Mouse (Mus musculus) forebrain, embryonic 15.5 days (tissue): ENCODE measurements around the gene Fbxl15. TPM values are rescaled to one million over a fixed set of nuclear protein-coding genes. Genes with fewer than 3 reads are reported as not detected.
A peak's percentile ranks its signal among the peaks of the same experiment; 100 is the strongest.

Experiments
- ATAC-seq: fragments of 200-750 bp; cut with Nextera tagmentation; replicated peaks from 2 replicates; pipeline ENCODE4 v1.8.0; 2017; ENCODE audit warnings: mild to moderate bottlenecking, moderate TSS enrichment, moderate library complexity
- H3K27ac ChIP-seq: fragments of 300-500 bp; sonication (generic); replicated peaks from 2 replicates; pipeline ENCODE4 v1.5.1; 2015; ENCODE audit warnings: mild to moderate bottlenecking, inconsistent platforms
- H3K27me3 ChIP-seq: fragments of 300-500 bp; sonication (generic); 2 replicates; pipeline ENCODE4 v1.6.1; 2015; ENCODE audit warnings: inconsistent platforms
- H3K36me3 ChIP-seq: fragments of 300-500 bp; sonication (generic); 2 replicates; pipeline ENCODE4 v1.6.1; 2015; ENCODE audit warnings: mild to moderate bottlenecking, inconsistent platforms
- H3K4me1 ChIP-seq: fragments of 300-500 bp; sonication (generic); 2 replicates; pipeline ENCODE4 v1.6.1; 2015; ENCODE audit warnings: inconsistent platforms
- H3K4me2 ChIP-seq: fragments of 300-500 bp; sonication (generic); replicated peaks from 2 replicates; pipeline ENCODE4 v1.6.1; 2015; ENCODE audit warnings: mild to moderate bottlenecking, inconsistent platforms
- H3K4me3 ChIP-seq: fragments of 300-500 bp; sonication (generic); 2 replicates; pipeline ENCODE4 v1.5.1; 2015; ENCODE audit warnings: mild to moderate bottlenecking, inconsistent platforms
- H3K9ac ChIP-seq: fragments of 300-500 bp; sonication (generic); replicated peaks from 2 replicates; pipeline ENCODE4 v1.6.1; 2015; ENCODE audit warnings: mild to moderate bottlenecking, inconsistent platforms
- H3K9me3 ChIP-seq: fragments of 300-500 bp; sonication (generic); 2 replicates; pipeline ENCODE4 v1.6.1; 2016; ENCODE audit warnings: inconsistent platforms
- WGBS: fragments of 180-500 bp; shearing (Covaris S2); methylation state at CpG from one replicate; pipeline ENCODE4 v1.1.7; 2015; ENCODE audit warnings: mixed read lengths; 5-methylcytosine and 5-hydroxymethylcytosine counted together
- microRNA counts: library from miRNA; unstranded; fragments of <30 nt; microRNA quantifications from one replicate; lab custom pipeline; 2016
- microRNA-seq: library from miRNA; unstranded; fragments of <30 nt; microRNA quantifications from one replicate; pipeline ENCODE4, GENCODE M21; 2016
- polyA plus RNA-seq: library from polyadenylated mRNA; unstranded; fragments of >200 nt; fragmentation: Nextera tagmentation; extraction: Ambion mirVana; gene quantifications from 2 replicates; pipeline ENCODE4 v1.2.1, GENCODE M21; 2015

Fbxl15 gene
- polyA plus RNA-seq, 1 experiment from 2014 or later = 40.2 TPM

- Histone ChIP-seq H3K9me3 (no peaks in the 10 kb centered on the region), H3K27me3 (no peaks in the 10 kb centered on the region), H3K36me3 (no peaks in the 10 kb centered on the region), H3K4me1 (peaks cover 9% of the 10 kb centered on the region), H3K4me2 (no peak overlapping the region), H3K4me3 (no peak overlapping the region), H3K27ac (no peak overlapping the region), H3K9ac (no peak overlapping the region)
- 62% methylated on average over 4 of the region's 4 CpGs for WGBS
- ATAC-seq = no peak
Observed at GRCm38 (mm10) chr19:46358381-46358780, 30.4 kb downstream of the Fbxl15 start.

- Histone ChIP-seq H3K9ac (no peak overlapping the region), H3K4me2 (no peak overlapping the region), H3K4me1 (peaks cover 8% of the 10 kb centered on the region), H3K27ac (no peak overlapping the region), H3K36me3 (no peaks in the 10 kb centered on the region), H3K9me3 (no peaks in the 10 kb centered on the region), H3K4me3 (no peak overlapping the region), H3K27me3 (no peaks in the 10 kb centered on the region)
- 79% methylated on average over 8 of the region's 8 CpGs for WGBS
- ATAC-seq = no peak
Observed at GRCm38 (mm10) chr19:46362104-46362503, 34.1 kb downstream of the Fbxl15 start.

- Histone ChIP-seq H3K9me3 (no peaks in the 10 kb centered on the region), H3K36me3 (no peaks in the 10 kb centered on the region), H3K9ac (no peak overlapping the region), H3K4me3 (no peak overlapping the region), H3K4me1 (no peaks in the 10 kb centered on the region), H3K4me2 (no peak overlapping the region), H3K27me3 (no peaks in the 10 kb centered on the region), H3K27ac (no peak overlapping the region)
- WGBS = 87% methylated on average over 11 of the region's 11 CpGs
- no peak for ATAC-seq
Observed at GRCm38 (mm10) chr19:46363294-46364009, 35.5 kb downstream of the Fbxl15 start.

GRCm38 (mm10) chr19:46367798-46368590 is 40.0 kb downstream of the Fbxl15 start:
- no peak for ATAC-seq
- no peaks in the 10 kb centered on the region for H3K27me3 ChIP-seq
- H3K27ac ChIP-seq = no peak overlapping the region
- H3K4me1 ChIP-seq = no peaks in the 10 kb centered on the region
- no peaks in the 10 kb centered on the region for H3K9me3 ChIP-seq
- H3K36me3 ChIP-seq = no peaks in the 10 kb centered on the region
- H3K9ac ChIP-seq = no peak overlapping the region
- 89% methylated on average over 23 of the region's 23 CpGs for WGBS
- no peak overlapping the region for H3K4me3 ChIP-seq
- no peak overlapping the region for H3K4me2 ChIP-seq

- H3K4me2 ChIP-seq = no peak overlapping the region
- no peak overlapping the region for H3K9ac ChIP-seq
- no peak overlapping the region for H3K27ac ChIP-seq
- no peak for ATAC-seq
- no peaks in the 10 kb centered on the region for H3K36me3 ChIP-seq
- H3K27me3 ChIP-seq = no peaks in the 10 kb centered on the region
- no peak overlapping the region for H3K4me3 ChIP-seq
- H3K9me3 ChIP-seq = no peaks in the 10 kb centered on the region
- 30% methylated on average over 4 of the region's 4 CpGs for WGBS
- H3K4me1 ChIP-seq = peaks cover under 1% of the 10 kb centered on the region; the same call in 1 of the 2 replicates
Observed at GRCm38 (mm10) chr19:46369204-46369603, 41.2 kb downstream of the Fbxl15 start.

- Histone ChIP-seq H3K27ac (peak overlapping the region; percentile 42), H3K27me3 (no peaks in the 10 kb centered on the region), H3K4me2 (no peak overlapping the region), H3K36me3 (peaks cover 34% of the 10 kb centered on the region), H3K9ac (no peak overlapping the region; the same call in 1 of the 2 replicates), H3K9me3 (no peaks in the 10 kb centered on the region), H3K4me3 (no peak overlapping the region), H3K4me1 (peaks cover 13% of the 10 kb centered on the region)
- WGBS = 48% methylated on average over 21 of the region's 21 CpGs
- ATAC-seq = peak; percentile 59
Observed at GRCm38 (mm10) chr19:46374477-46375088, 46.6 kb downstream of the Fbxl15 start.

- H3K4me2 ChIP-seq = no peak overlapping the region
- H3K9me3 ChIP-seq = no peaks in the 10 kb centered on the region
- peak overlapping the region; percentile 42 for H3K27ac ChIP-seq
- H3K36me3 ChIP-seq = peaks cover 43% of the 10 kb centered on the region
- no peaks in the 10 kb centered on the region for H3K27me3 ChIP-seq
- H3K4me3 ChIP-seq = no peak overlapping the region
- no peak overlapping the region for H3K9ac ChIP-seq
- H3K4me1 ChIP-seq = peaks cover 13% of the 10 kb centered on the region
- 27% methylated on average over 5 of the region's 5 CpGs for WGBS
- ATAC-seq = peak; percentile 55; the same call in 1 of the 2 replicates
Observed at GRCm38 (mm10) chr19:46375489-46375888, 47.5 kb downstream of the Fbxl15 start.

GRCm38 (mm10) chr19:46375891-46376290 is 47.9 kb downstream of the Fbxl15 start:
- 0 out of 2 replicates have a peak overlapping the region, but pooled peaks have one; percentile 4 for H3K27ac ChIP-seq
- H3K27me3 ChIP-seq = no peaks in the 10 kb centered on the region
- ATAC-seq = no peak
- no peak overlapping the region for H3K4me3 ChIP-seq
- H3K4me2 ChIP-seq = no peak overlapping the region
- peaks cover 13% of the 10 kb centered on the region for H3K4me1 ChIP-seq
- WGBS = 68% methylated on average over 4 of the region's 4 CpGs
- H3K9ac ChIP-seq = no peak overlapping the region
- H3K36me3 ChIP-seq = peaks cover 48% of the 10 kb centered on the region
- no peaks in the 10 kb centered on the region for H3K9me3 ChIP-seq

MicroRNA genes within 50 kb of the gene (microRNA counts, 519-probe panel; counts per million panel counts)
- 2,252 counts per million, percentile 40 among the panel's probes with 10 or more counts for microRNA mmu-miR-146b (lab: Ali Mortazavi, UCI)

Small RNA genes within 50 kb of the gene (microRNA-seq; reads per million reads assigned to microRNA genes)
- gene Mir146b = 0.66 reads per million

Other genes with a start within 250 kb of the Fbxl15 start
- gene Elovl3, start 196.3 kb upstream of the Fbxl15 start, polyA plus RNA-seq = not detected in 2 replicates
- gene Pitx3, start 179.9 kb upstream of the Fbxl15 start, polyA plus RNA-seq = not detected in 2 replicates
- gene Gbf1, start 175.7 kb upstream of the Fbxl15 start, polyA plus RNA-seq = 65.6 and 71.3 TPM in 2 replicates
- gene Nfkb2, start 23.9 kb upstream of the Fbxl15 start, polyA plus RNA-seq = 1.9 and 2.2 TPM in 2 replicates
- gene Psd, start 1.0 kb upstream of the Fbxl15 start, polyA plus RNA-seq = 78.2 and 79.9 TPM in 2 replicates
- gene Cuedc2, start 10.5 kb downstream of the Fbxl15 start, polyA plus RNA-seq = 351 and 362 TPM in 2 replicates
- 8.7 and 9.3 TPM in 2 replicates for gene Mfsd13a, start 12.9 kb downstream of the Fbxl15 start, polyA plus RNA-seq
- 2.5 and 2.6 TPM in 2 replicates for gene 2310034G01Rik, start 22.1 kb downstream of the Fbxl15 start, polyA plus RNA-seq
- gene Actr1a, start 67.6 kb downstream of the Fbxl15 start, polyA plus RNA-seq = 374 and 380 TPM in 2 replicates
- 28.9 and 30.5 TPM in 2 replicates for gene Sufu, start 68.7 kb downstream of the Fbxl15 start, polyA plus RNA-seq
- 28.0 and 29.4 TPM in 2 replicates for gene Trim8, start 173.5 kb downstream of the Fbxl15 start, polyA plus RNA-seq
- 238 and 241 TPM in 2 replicates for gene Arl3, start 245.0 kb downstream of the Fbxl15 start, polyA plus RNA-seq
- 12.6 and 13.7 TPM in 2 replicates for gene Sfxn2, start 245.2 kb downstream of the Fbxl15 start, polyA plus RNA-seq